Mouse (Mus musculus) left cerebral cortex, postnatal 14 days (tissue): ENCODE data around the gene Il12rb2. TPM values are rescaled to one million over a fixed set of nuclear protein-coding genes. Genes with fewer than 3 reads are reported as not detected.

Experiments
- DNase-seq, 2 experiments: peaks; one replicate each; pipeline ENCODE4 v3.0.0; 2021 to 2022; ENCODE audit warnings: low spot score in 2 of 2, mixed read lengths in 1 of 2
- intact Hi-C: fragments of 180-260 bp; cut with DNase I; formaldehyde crosslinking; loops from one replicate; pipeline ENCODE4 v1.15.1; 2025
- long read RNA-seq, 2 experiments: library from polyadenylated mRNA; stranded (forward); transcript quantifications; one replicate each; pipeline ENCODE4 v2.0.0; 2021
- total RNA-seq, 2 experiments: library from RNA; stranded (reverse); gene quantifications; 2 replicates each; pipeline ENCODE4 v1.2.3; 2021

The Il12rb2 gene
- total RNA-seq: under 1 TPM; 0.37 to 0.80 TPM
- long read RNA-seq, experiment 1: 0 reads
- long read RNA-seq, experiment 2: 0 reads

GRCm38 (mm10) chr6:67375982-67376391 lies at the start of gene Il12rb2:
Gene Il12rb2 (minus strand): TSS chr6:67376188.
- intact Hi-C loops: no loop called here
- peak in 1 of 2 experiments; percentile 4 for DNase-seq

- no peak for DNase-seq
- intact Hi-C loops: no loop called here
Observed at GRCm38 (mm10) chr6:67421761-67422160, 45.8 kb upstream of the Il12rb2 start.

GRCm38 (mm10) chr6:67416557-67416956 lies 40.6 kb upstream of the Il12rb2 start:
- intact Hi-C loops: no loop called here

GRCm38 (mm10) chr6:67415276-67415675 lies 39.3 kb upstream of the Il12rb2 start:
- intact Hi-C loops: no loop called here
- DNase-seq: no peak

More at GRCm38 (mm10) chr6:67416557-67416956, 40.6 kb upstream of the Il12rb2 start:
- no peak for DNase-seq

- DNase-seq: no peak
- intact Hi-C loops: no loop called here
Observed at GRCm38 (mm10) chr6:67413378-67413777, 37.4 kb upstream of the Il12rb2 start.

GRCm38 (mm10) chr6:67405281-67405682 lies 29.3 kb upstream of the Il12rb2 start:
- DNase-seq: no peak
- intact Hi-C loops: no loop called here

GRCm38 (mm10) chr6:67399551-67399950 lies 23.6 kb upstream of the Il12rb2 start:
- DNase-seq: no peak

GRCm38 (mm10) chr6:67365785-67366184 lies 10.2 kb downstream of the Il12rb2 start:
- no peak for DNase-seq
- intact Hi-C loops: no loop called here

More at GRCm38 (mm10) chr6:67399551-67399950, 23.6 kb upstream of the Il12rb2 start:
- intact Hi-C loops: no loop called here

- DNase-seq: no peak
- intact Hi-C loops: no loop called here
Observed at GRCm38 (mm10) chr6:67348065-67348464, 27.9 kb downstream of the Il12rb2 start.

GRCm38 (mm10) chr6:67339494-67339893 lies 36.5 kb downstream of the Il12rb2 start:
- intact Hi-C loops: no loop called here
- DNase-seq: no peak

- no peak for DNase-seq
- intact Hi-C loops: no loop called here
Observed at GRCm38 (mm10) chr6:67337943-67338342, 38.0 kb downstream of the Il12rb2 start.

GRCm38 (mm10) chr6:67323788-67324187 lies 52.2 kb downstream of the Il12rb2 start:
- intact Hi-C loops: no loop called here
- DNase-seq: no peak

- peak; percentile 73 to 77 for DNase-seq
Observed at GRCm38 (mm10) chr6:67318451-67318850, 57.5 kb downstream of the Il12rb2 start.

GRCm38 (mm10) chr6:67317827-67318338 lies 58.1 kb downstream of the Il12rb2 start:
- no peak for DNase-seq
- intact Hi-C loops: loop anchor here (2.0 to 5.0 kb wide), 3 partner anchors 121 to 356 kb away; no protein-coding TSS in a partner anchor

More at GRCm38 (mm10) chr6:67318451-67318850, 57.5 kb downstream of the Il12rb2 start:
- intact Hi-C loops: loop anchor here (2.0 to 5.0 kb wide), 3 partner anchors 122 to 356 kb away; no protein-coding TSS in a partner anchor

GRCm38 (mm10) chr6:67317068-67317467 lies 58.9 kb downstream of the Il12rb2 start:
- DNase-seq: no peak
- intact Hi-C loops: loop anchor here (5.0 kb wide), 1 partner anchor 355 kb away; no protein-coding TSS in a partner anchor

GRCm38 (mm10) chr6:67314697-67315096 lies 61.3 kb downstream of the Il12rb2 start:
- intact Hi-C loops: loop anchor here (5.0 kb wide), 1 partner anchor 352 kb away; no protein-coding TSS in a partner anchor
- no peak for DNase-seq

GRCm38 (mm10) chr6:67309752-67310151 lies 66.2 kb downstream of the Il12rb2 start:
- no peak for DNase-seq
- intact Hi-C loops: loop anchor here (10.0 kb wide), 1 partner anchor 125 kb away; no protein-coding TSS in a partner anchor

- intact Hi-C loops: loop anchor here (10.0 kb wide), 1 partner anchor 126 kb away; no protein-coding TSS in a partner anchor
- no peak for DNase-seq
Observed at GRCm38 (mm10) chr6:67308994-67309393, 67.0 kb downstream of the Il12rb2 start.

GRCm38 (mm10) chr6:67303210-67303609 lies 72.8 kb downstream of the Il12rb2 start:
- intact Hi-C loops: loop anchor here (10.0 kb wide), 1 partner anchor 132 kb away; no protein-coding TSS in a partner anchor

GRCm38 (mm10) chr6:67302471-67302870 lies 73.5 kb downstream of the Il12rb2 start:
- DNase-seq: no peak
- intact Hi-C loops: loop anchor here (10.0 kb wide), 1 partner anchor 132 kb away; no protein-coding TSS in a partner anchor

More at GRCm38 (mm10) chr6:67303210-67303609, 72.8 kb downstream of the Il12rb2 start:
- DNase-seq: no peak

- intact Hi-C loops: loop anchor here (10.0 kb wide), 1 partner anchor 134 kb away; no protein-coding TSS in a partner anchor
- DNase-seq: no peak
Observed at GRCm38 (mm10) chr6:67301230-67301629, 74.8 kb downstream of the Il12rb2 start.
